Mouse (Mus musculus) CH12.LX (cell line): ENCODE data around the gene Map1b. TPM values are rescaled to one million over a fixed set of nuclear protein-coding genes. Genes with fewer than 3 reads are reported as not detected.
A peak's percentile ranks its signal among the peaks of the same experiment; 100 is the strongest.

Source experiments
- DNase-seq: peaks from one replicate; pipeline ENCODE4 v3.0.0-alpha.2; 2013; ENCODE audit errors: extremely low read depth
- H3K27ac ChIP-seq: 2 replicates; pipeline ENCODE4 v1.5.1; 2012; ENCODE audit warnings: low read depth, mild to moderate bottlenecking, control low read depth, moderate library complexity; ENCODE audit not compliant: insufficient read depth
- H3K27me3 ChIP-seq: replicated peaks from 2 replicates; pipeline ENCODE3; 2012; ENCODE audit warnings: inconsistent platforms
- H3K36me3 ChIP-seq, 2 experiments: replicated peaks in 1 of 2; 2 replicates each; pipeline versions ENCODE3 to v1.6.1; 2012; ENCODE audit warnings: inconsistent platforms in 1 of 2, low read length in 1 of 2, mild to moderate bottlenecking in 1 of 2, mixed read lengths in 1 of 2, moderate library complexity in 1 of 2; ENCODE audit not compliant: control insufficient read depth in 1 of 2, insufficient read depth in 1 of 2
- H3K4me1 ChIP-seq, 2 experiments: 2 replicates each; pipeline ENCODE4 v1.6.1; 2012; ENCODE audit warnings: inconsistent platforms in 1 of 2, moderate library complexity in 1 of 2; ENCODE audit not compliant: insufficient read depth in 2 of 2, control insufficient read depth in 1 of 2
- H3K4me2 ChIP-seq: 2 replicates; pipeline ENCODE4 v1.6.1; 2012; ENCODE audit warnings: low read depth, mild to moderate bottlenecking, control low read depth; ENCODE audit not compliant: poor library complexity, insufficient read depth, severe bottlenecking
- H3K4me3 ChIP-seq, 3 experiments: fragments of 150-350 bp in 1 of 3; sonication (generic) in 1 of 3; replicated peaks in 1 of 3; 2 replicates each; pipeline versions ENCODE3 to v1.5.1; 2011 to 2012; ENCODE audit warnings: low read depth in 2 of 3, low read length in 2 of 3, mild to moderate bottlenecking in 2 of 3, moderate library complexity in 2 of 3, control low read depth in 1 of 3, improper control_type of control experiment in 1 of 3, inconsistent platforms in 1 of 3, mixed read lengths in 1 of 3; ENCODE audit not compliant: poor library complexity in 1 of 3
- H3K79me2 ChIP-seq: replicated peaks from 2 replicates; pipeline ENCODE4 v1.6.1; 2012; ENCODE audit warnings: mild to moderate bottlenecking, moderate library complexity; ENCODE audit not compliant: control insufficient read depth, poor library complexity, insufficient read depth, severe bottlenecking; ENCODE audit errors: extremely low read depth
- H3K9ac ChIP-seq: 2 replicates; pipeline ENCODE4 v1.6.1; 2012; ENCODE audit warnings: low read depth, mild to moderate bottlenecking, control low read depth, moderate library complexity; ENCODE audit not compliant: insufficient read depth
- H3K9me3 ChIP-seq: replicated peaks from 2 replicates; pipeline ENCODE3; 2012; ENCODE audit warnings: low read length, inconsistent platforms, mixed read lengths
- CHD1 ChIP-seq: IDR thresholded peaks from 2 replicates; pipeline ENCODE4 v1.6.1; 2012; ENCODE audit warnings: low read depth, low read length, improper control_type of control experiment, inconsistent platforms
- EP300 ChIP-seq: IDR thresholded peaks from 2 replicates; pipeline ENCODE4 v1.6.1; 2011; ENCODE audit warnings: low read length, improper control_type of control experiment
- GABPA ChIP-seq: IDR thresholded peaks from 2 replicates; pipeline ENCODE4 v1.6.1; 2012; ENCODE audit warnings: low read depth, low read length, improper control_type of control experiment, inconsistent platforms; ENCODE audit not compliant: insufficient replicate concordance
- HCFC1 ChIP-seq: IDR thresholded peaks from 2 replicates; pipeline ENCODE4 v1.6.1; 2012; ENCODE audit warnings: low read depth, mild to moderate bottlenecking, inconsistent platforms, low read length, improper control_type of control experiment
- IRF4 ChIP-seq: IDR thresholded peaks from 2 replicates; pipeline ENCODE4 v1.6.1; 2014; ENCODE audit warnings: low read depth, mild to moderate bottlenecking, inconsistent platforms, low read length, improper control_type of control experiment
- JUN ChIP-seq: IDR thresholded peaks from 2 replicates; pipeline ENCODE4 v1.6.1; 2011; ENCODE audit warnings: low read depth, mild to moderate bottlenecking, low read length, improper control_type of control experiment, moderate library complexity; ENCODE audit not compliant: insufficient read depth
- KAT2A ChIP-seq: IDR thresholded peaks from 2 replicates; pipeline ENCODE4 v1.6.1; 2012; ENCODE audit warnings: low read length, improper control_type of control experiment, inconsistent platforms; ENCODE audit not compliant: insufficient replicate concordance
- MYC ChIP-seq: IDR thresholded peaks from 2 replicates; pipeline ENCODE4 v1.6.1; 2011; ENCODE audit warnings: low read depth, mild to moderate bottlenecking, improper control_type of control experiment, low read length
- PAX5 ChIP-seq: IDR thresholded peaks from 2 replicates; pipeline ENCODE4 v1.6.1; 2012; ENCODE audit warnings: low read length, inconsistent platforms, mixed read lengths
- POLR2AphosphoS2 ChIP-seq: IDR thresholded peaks from 2 replicates; pipeline ENCODE4 v1.6.1; 2011; ENCODE audit warnings: low read depth, low read length, improper control_type of control experiment
- RAD21 ChIP-seq: IDR thresholded peaks from 2 replicates; pipeline ENCODE4 v1.6.1; 2011; ENCODE audit warnings: low read depth, mild to moderate bottlenecking, low read length, improper control_type of control experiment, moderate library complexity
- RCOR1 ChIP-seq: conservative IDR thresholded peaks from 2 replicates; pipeline ENCODE4 v1.6.1; 2012; ENCODE audit warnings: low read depth, mild to moderate bottlenecking, inconsistent platforms, low read length, improper control_type of control experiment
- SIN3A ChIP-seq: IDR thresholded peaks from 2 replicates; pipeline ENCODE4 v1.6.1; 2012; ENCODE audit warnings: low read length, improper control_type of control experiment, inconsistent platforms
- TCF12 ChIP-seq: IDR thresholded peaks from 2 replicates; pipeline ENCODE4 v1.6.1; 2014; ENCODE audit warnings: low read depth, mild to moderate bottlenecking, inconsistent platforms, low read length, improper control_type of control experiment
- UBTF ChIP-seq: IDR thresholded peaks from 2 replicates; pipeline ENCODE4 v1.6.1; 2012; ENCODE audit warnings: low read depth, mild to moderate bottlenecking, inconsistent platforms, low read length, improper control_type of control experiment, moderate library complexity
- dilution Hi-C: fragments of 300-500 bp; cut with MboI; formaldehyde crosslinking; loops from 2 replicates; pipeline ENCODE4 v1.14.3; 2020; ENCODE audit warnings: low sequenced_read_pairs; ENCODE audit not compliant: extremely low pct_unique_long_range_greater_than_20kb, extremely low pct_ligation_motif_present
- in situ Hi-C: fragments of 300-500 bp; cut with MboI; formaldehyde crosslinking; loops from 3 replicates; pipeline ENCODE4 v1.14.3; 2019; ENCODE audit warnings: low sequenced_read_pairs, low pct_ligation_motif_present, low pct_unique_long_range_greater_than_20kb, mixed read lengths
- polyA plus RNA-seq: library from polyadenylated mRNA; unstranded; fragments of >175 nt; gene quantifications from 2 replicates; pipeline ENCODE4 v1.2.1, GENCODE M21; 2012; ENCODE audit warnings: low read depth; ENCODE audit not compliant: insufficient read length
- total RNA-seq, 2 experiments: library from RNA; depleted of rRNA; stranded (reverse); fragments of 300-350 nt in 1 of 2; fragments of >200 nt in 1 of 2; gene quantifications; 2 replicates each; pipeline ENCODE4 v1.2.3; 2012 to 2014

Gene Map1b
- total and polyA plus RNA-seq, 3 experiments = 0.04 to 0.08 TPM; not detected in 1

- H3K4me3 ChIP-seq = no peak overlapping the region
- no peaks in the 10 kb centered on the region for H3K36me3 ChIP-seq
- DNase-seq = no peak
- H3K79me2 ChIP-seq = no peaks in the 10 kb centered on the region
- no peak overlapping the region for H3K4me2 ChIP-seq
- peaks cover 2% of the 10 kb centered on the region for H3K27me3 ChIP-seq
- no peak overlapping the region for H3K9ac ChIP-seq
- in situ Hi-C loops = no loop called here
- H3K9me3 ChIP-seq = no peaks in the 10 kb centered on the region
- H3K27ac ChIP-seq = no peak overlapping the region
- peaks cover 4 to 23% of the 10 kb centered on the region in 2 experiments; a peak in 2 of 4 replicates for H3K4me1 ChIP-seq
- TF ChIP-seq RCOR1 (no peak), EP300 (no peak), GABPA (no peak), SIN3A (no peak), TCF12 (no peak), MYC (no peak), JUN (no peak), KAT2A (no peak), RAD21 (no peak), CHD1 (no peak), HCFC1 (no peak), POLR2AphosphoS2 (no peak), IRF4 (no peak)
- TF ChIP-seq, all 38 proteins: peak for 0
- dilution Hi-C loops = no loop called here
These were observed 79.3 kb downstream of the Map1b start for GRCm38 (mm10) chr13:99437051-99437450.

- Histone ChIP-seq H3K9ac (0 out of 2 replicates have a peak overlapping the region, but pooled peaks have one; percentile 12), H3K4me1 (peaks cover 4 to 13% of the 10 kb centered on the region in 2 experiments; a peak in 2 of 4 replicates), H3K27ac (no peak overlapping the region), H3K27me3 (peaks cover 2% of the 10 kb centered on the region), H3K4me3 (no peak overlapping the region), H3K36me3 (no peaks in the 10 kb centered on the region), H3K79me2 (no peaks in the 10 kb centered on the region), H3K4me2 (peak overlapping the region; percentile 92), H3K9me3 (no peaks in the 10 kb centered on the region)
- TF ChIP-seq PAX5 = no peak
- TF ChIP-seq IRF4 = peak; percentile 17; the same call in 1 of the 2 replicates
- no peak for TF ChIP-seq UBTF
- DNase-seq = peak; percentile 9
- dilution Hi-C loops = no loop called here
- in situ Hi-C loops = no loop called here
These were observed 81.8 kb downstream of the Map1b start for GRCm38 (mm10) chr13:99434494-99434893.
